Mouse (Mus musculus) neural tube, embryonic 13.5 days (tissue): ENCODE data around the gene Igfbp2. TPM values are rescaled to one million over a fixed set of nuclear protein-coding genes. Genes with fewer than 3 reads are reported as not detected.

Source experiments
- ATAC-seq: fragments of 200-750 bp; cut with Nextera tagmentation; 2 replicates; pipeline ENCODE4 v1.8.0; 2017; ENCODE audit warnings: low read depth, mild to moderate bottlenecking, moderate TSS enrichment, moderate library complexity
- H3K27ac ChIP-seq: fragments of 300-500 bp; sonication (generic); replicated peaks from 2 replicates; pipeline ENCODE4 v1.5.1; 2015; ENCODE audit warnings: moderate library complexity, mild to moderate bottlenecking, inconsistent platforms
- H3K27me3 ChIP-seq: fragments of 300-500 bp; sonication (generic); 2 replicates; pipeline ENCODE4 v1.6.1; 2015; ENCODE audit warnings: mild to moderate bottlenecking, inconsistent platforms
- H3K36me3 ChIP-seq: fragments of 300-500 bp; sonication (generic); 2 replicates; pipeline ENCODE4 v1.6.1; 2015; ENCODE audit warnings: mild to moderate bottlenecking, inconsistent platforms
- H3K4me1 ChIP-seq: fragments of 300-500 bp; sonication (generic); replicated peaks from 2 replicates; pipeline ENCODE4 v1.6.1; 2015; ENCODE audit warnings: inconsistent platforms
- H3K4me2 ChIP-seq: fragments of 300-500 bp; sonication (generic); 2 replicates; pipeline ENCODE4 v1.6.1; 2015; ENCODE audit warnings: inconsistent platforms, mild to moderate bottlenecking, moderate library complexity
- H3K4me3 ChIP-seq: fragments of 300-500 bp; sonication (generic); 2 replicates; pipeline ENCODE4 v1.5.1; 2015; ENCODE audit warnings: mild to moderate bottlenecking, inconsistent platforms
- H3K9ac ChIP-seq: fragments of 300-500 bp; sonication (generic); 2 replicates; pipeline ENCODE4 v1.6.1; 2015; ENCODE audit warnings: moderate library complexity, mild to moderate bottlenecking, inconsistent platforms
- H3K9me3 ChIP-seq: fragments of 300-500 bp; sonication (generic); 2 replicates; pipeline ENCODE4 v1.6.1; 2016; ENCODE audit warnings: inconsistent platforms
- WGBS: fragments of 180-500 bp; shearing (Covaris S2); methylation state at CpG from one replicate; pipeline ENCODE4 v1.1.7; 2015; 5-methylcytosine and 5-hydroxymethylcytosine counted together
- polyA plus RNA-seq: library from polyadenylated mRNA; unstranded; fragments of >200 nt; fragmentation: Nextera tagmentation; extraction: Ambion mirVana; gene quantifications from 2 replicates; pipeline ENCODE4 v1.2.1, GENCODE M21; 2015

Igfbp2 gene
- polyA plus RNA-seq, 1 experiment from 2014 or later, result 391 TPM

DNA sequence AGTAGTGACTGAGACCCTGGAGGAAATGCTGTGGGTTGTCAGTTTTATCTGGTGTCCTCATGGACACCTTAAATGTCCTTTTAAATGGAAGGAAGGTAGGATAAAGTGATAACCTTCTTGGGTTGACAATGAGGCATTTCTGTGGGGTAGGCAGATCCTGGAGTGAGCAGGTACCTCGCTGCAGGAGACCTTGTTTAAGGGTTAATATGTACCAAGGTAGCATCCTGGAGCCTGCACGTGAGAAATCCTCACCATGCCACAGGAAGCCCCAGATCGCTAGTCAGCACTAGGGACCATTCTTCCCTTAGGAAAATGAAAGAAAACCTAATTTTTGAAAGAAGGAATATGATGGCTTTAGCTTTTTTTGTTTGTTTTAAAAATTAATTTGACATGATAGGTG, 51.4 kb downstream of the Igfbp2 start:
- H3K9ac ChIP-seq, result no peak overlapping the region
- H3K4me1 ChIP-seq, result peaks cover 66% of the 10 kb centered on the region
- H3K4me3 ChIP-seq, result no peak overlapping the region
- WGBS, result 13% methylated on average over 3 of the region's 3 CpGs
- no peak for ATAC-seq
- H3K36me3 ChIP-seq, result no peaks in the 10 kb centered on the region
- H3K4me2 ChIP-seq, result peak overlapping the region; percentile 85
- H3K9me3 ChIP-seq, result no peaks in the 10 kb centered on the region
- peaks cover 46% of the 10 kb centered on the region for H3K27me3 ChIP-seq
- peak overlapping the region; percentile 86 for H3K27ac ChIP-seq

DNA sequence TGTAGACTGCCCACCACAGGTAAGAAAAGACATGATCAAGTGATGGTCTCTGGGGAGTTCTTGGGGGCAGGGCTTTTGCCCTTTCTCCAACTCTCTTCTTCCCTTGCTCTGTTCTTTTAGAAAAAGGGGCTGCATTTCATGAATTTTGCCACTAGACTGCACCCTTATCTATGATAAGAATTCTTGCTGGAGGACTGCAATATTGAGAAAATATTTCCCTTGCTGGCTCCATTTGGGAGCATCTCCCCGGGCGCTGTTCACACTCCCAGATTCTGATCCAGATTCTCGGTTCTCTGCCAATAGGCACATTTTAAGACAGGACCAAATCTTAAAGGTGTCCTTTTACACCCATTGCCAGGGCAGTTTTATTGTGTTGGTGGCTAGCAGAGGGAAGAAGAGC, 51.8 kb downstream of the Igfbp2 start:
- no peaks in the 10 kb centered on the region for H3K36me3 ChIP-seq
- no peak for ATAC-seq
- H3K4me1 ChIP-seq, result peaks cover 62% of the 10 kb centered on the region
- no peaks in the 10 kb centered on the region for H3K9me3 ChIP-seq
- H3K4me3 ChIP-seq, result no peak overlapping the region
- H3K27me3 ChIP-seq, result peaks cover 46% of the 10 kb centered on the region
- H3K4me2 ChIP-seq, result peak overlapping the region; percentile 85
- WGBS, result 55% methylated on average over 3 of the region's 3 CpGs
- H3K27ac ChIP-seq, result 0 out of 2 replicates have a peak overlapping the region, but pooled peaks have one; percentile 86
- no peak overlapping the region for H3K9ac ChIP-seq

DNA sequence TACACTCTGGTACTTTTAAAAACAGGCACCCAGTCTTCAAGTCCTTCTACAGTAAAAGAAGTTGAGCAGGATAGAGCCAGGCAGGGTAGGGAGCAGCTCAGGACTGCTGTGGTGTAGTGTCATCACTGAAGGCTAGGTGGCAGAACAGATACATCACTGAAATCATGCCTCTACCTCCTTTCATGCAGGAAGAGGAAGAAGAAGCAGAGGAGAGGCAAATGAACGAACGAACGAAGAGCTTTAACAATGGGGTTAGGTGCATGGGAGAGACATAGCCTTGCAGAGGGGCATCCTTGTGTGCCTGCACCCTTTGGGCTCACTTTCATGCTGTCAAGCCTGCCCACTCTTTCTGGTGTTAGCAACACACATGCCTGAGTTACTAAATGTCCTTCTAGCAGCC, 53.6 kb downstream of the Igfbp2 start:
- Histone ChIP-seq H3K9me3 (no peaks in the 10 kb centered on the region), H3K27ac (no peak overlapping the region), H3K4me1 (peaks cover 47% of the 10 kb centered on the region), H3K9ac (peak overlapping the region; percentile 31; the same call in 1 of the 2 replicates), H3K4me2 (peak overlapping the region; percentile 40), H3K4me3 (no peak overlapping the region), H3K27me3 (peaks cover 41% of the 10 kb centered on the region), H3K36me3 (no peaks in the 10 kb centered on the region)
- 0% methylated on average over 3 of the region's 3 CpGs for WGBS
- no peak for ATAC-seq

DNA sequence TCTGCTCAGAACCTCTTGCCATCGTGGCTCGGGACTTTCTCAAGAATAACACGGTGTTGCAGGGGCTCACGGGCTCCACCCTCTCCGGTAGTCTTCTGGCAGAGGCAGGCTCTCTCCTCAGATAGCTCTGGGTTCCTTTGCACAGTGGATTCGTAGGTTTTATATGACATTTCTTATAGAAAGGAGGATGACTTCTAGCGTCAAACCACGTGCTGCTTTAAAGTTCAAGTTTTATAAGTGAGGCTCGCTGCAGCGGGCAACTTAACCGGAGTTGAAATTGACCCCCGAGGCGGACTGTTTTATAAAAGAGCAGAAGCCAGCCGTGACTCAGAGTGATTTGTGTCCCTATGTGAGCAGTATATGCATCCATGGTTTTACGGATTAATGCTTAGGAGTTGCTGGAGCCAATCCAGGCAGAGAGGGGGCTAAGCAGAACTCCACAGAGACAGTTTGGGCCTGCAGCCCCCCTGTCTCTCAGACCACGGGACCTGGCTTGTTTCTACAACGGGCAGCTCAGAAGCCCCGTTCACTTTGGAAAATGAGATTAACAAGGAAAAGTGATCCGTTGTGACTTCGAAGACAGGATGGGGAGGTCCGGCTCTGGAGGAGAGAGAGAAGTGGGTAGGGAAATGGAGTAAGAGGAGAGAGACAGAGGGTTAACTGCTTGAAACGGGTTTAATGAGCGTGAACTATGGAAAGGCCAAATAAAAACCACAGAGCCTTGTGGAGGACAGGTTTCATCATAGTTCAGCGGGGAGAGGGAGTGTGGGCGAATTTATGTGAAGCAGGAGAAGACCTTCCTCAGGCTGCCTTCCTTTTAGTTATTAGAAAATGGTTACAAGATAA, 54.4 kb downstream of the Igfbp2 start:
- no peak overlapping the region for H3K4me3 ChIP-seq
- H3K9me3 ChIP-seq, result no peaks in the 10 kb centered on the region
- peaks cover 39% of the 10 kb centered on the region for H3K4me1 ChIP-seq
- no peak for ATAC-seq
- no peaks in the 10 kb centered on the region for H3K36me3 ChIP-seq
- WGBS, result 48% methylated on average over 25 of the region's 25 CpGs
- H3K27ac ChIP-seq, result no peak overlapping the region
- peak overlapping the region; percentile 40 for H3K4me2 ChIP-seq
- H3K27me3 ChIP-seq, result peaks cover 33% of the 10 kb centered on the region
- 0 out of 2 replicates have a peak overlapping the region, but pooled peaks have one; percentile 31 for H3K9ac ChIP-seq

DNA sequence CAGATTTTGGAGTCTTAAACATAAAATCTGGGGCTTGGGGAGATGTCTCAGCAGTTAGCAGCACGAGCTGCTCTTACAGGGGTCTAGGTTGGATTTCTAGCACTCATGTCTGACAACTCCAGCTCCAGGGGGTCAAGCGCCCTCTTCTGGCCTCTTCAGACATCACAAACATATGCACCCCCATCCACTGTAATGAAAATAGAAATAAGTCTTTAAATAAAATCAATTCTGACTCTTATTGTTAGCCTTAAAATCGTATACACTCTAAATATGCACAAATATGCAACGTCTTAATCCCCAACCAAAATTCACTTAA, 55.0 kb downstream of the Igfbp2 start:
- Histone ChIP-seq H3K4me1 (peaks cover 33% of the 10 kb centered on the region), H3K36me3 (no peaks in the 10 kb centered on the region), H3K27me3 (peaks cover 27% of the 10 kb centered on the region), H3K4me3 (no peak overlapping the region), H3K27ac (no peak overlapping the region), H3K9me3 (no peaks in the 10 kb centered on the region), H3K4me2 (no peak overlapping the region), H3K9ac (no peak overlapping the region)
- ATAC-seq, result no peak
- whole genome bisulfite sequencing, result 56% methylated on average over 4 of the region's 4 CpGs

DNA sequence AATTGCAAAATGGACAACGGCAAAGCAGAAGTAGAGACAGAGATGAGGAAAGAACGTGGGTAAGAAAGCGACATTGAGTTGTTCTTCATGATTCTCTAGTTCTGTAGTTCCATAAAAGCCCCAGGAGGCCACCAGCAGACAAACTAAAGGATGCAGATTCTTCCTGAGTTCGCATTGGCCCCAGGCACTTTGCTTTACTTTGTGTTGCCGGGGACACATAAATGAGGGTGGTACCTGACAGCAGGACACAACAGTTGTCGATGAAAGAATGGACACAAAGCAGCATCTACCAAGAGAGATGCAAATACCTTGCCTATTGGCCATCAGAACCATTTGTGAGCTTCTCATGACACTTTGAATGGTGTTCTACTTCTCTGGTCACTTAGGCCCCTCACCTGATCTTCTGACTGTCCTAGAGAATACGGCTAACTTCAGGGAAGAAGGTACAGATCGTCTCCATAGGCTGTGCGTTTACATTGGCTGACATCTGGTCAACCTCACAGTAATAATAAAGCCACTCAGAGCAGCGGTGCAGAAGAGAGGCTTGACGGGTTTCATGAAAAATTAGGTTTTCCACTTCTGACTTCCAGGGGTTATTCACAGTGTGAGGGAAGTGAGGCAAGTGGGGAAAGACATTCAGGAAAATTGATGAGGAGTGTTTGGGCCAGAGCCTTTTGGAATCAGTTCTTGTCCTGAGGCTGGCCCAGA, 61.0 kb downstream of the Igfbp2 start:
- no peaks in the 10 kb centered on the region for H3K9me3 ChIP-seq
- WGBS, result 83% methylated on average over 11 of the region's 11 CpGs
- no peak overlapping the region for H3K27ac ChIP-seq
- no peak for ATAC-seq
- no peak overlapping the region for H3K4me3 ChIP-seq
- H3K27me3 ChIP-seq, result no peaks in the 10 kb centered on the region
- no peak overlapping the region for H3K4me2 ChIP-seq
- no peaks in the 10 kb centered on the region for H3K4me1 ChIP-seq
- no peaks in the 10 kb centered on the region for H3K36me3 ChIP-seq
- no peak overlapping the region for H3K9ac ChIP-seq

DNA sequence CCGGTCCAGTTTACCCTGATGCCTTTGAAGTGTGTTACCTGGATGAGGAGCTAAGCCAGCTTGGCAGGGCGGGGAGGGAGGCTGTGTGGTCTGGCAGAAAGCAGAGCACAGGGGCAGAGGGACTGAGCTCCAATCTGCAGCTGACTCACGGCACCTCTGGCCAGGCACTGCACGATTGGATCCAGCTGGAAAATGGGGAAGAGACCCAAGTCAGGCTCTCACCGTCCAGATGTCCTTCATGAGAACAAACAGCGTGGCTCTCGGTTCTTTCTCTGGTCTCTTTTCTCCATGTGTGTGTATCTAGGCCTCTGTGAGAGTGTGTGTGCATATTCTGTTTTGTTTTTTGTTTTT, 61.5 kb downstream of the Igfbp2 start:
- 80% methylated on average over 7 of the region's 7 CpGs for WGBS
- Histone ChIP-seq H3K9ac (no peak overlapping the region), H3K4me2 (no peak overlapping the region), H3K4me3 (no peak overlapping the region), H3K27ac (no peak overlapping the region), H3K4me1 (no peaks in the 10 kb centered on the region), H3K9me3 (no peaks in the 10 kb centered on the region), H3K36me3 (no peaks in the 10 kb centered on the region), H3K27me3 (no peaks in the 10 kb centered on the region)
- ATAC-seq, result no peak

DNA sequence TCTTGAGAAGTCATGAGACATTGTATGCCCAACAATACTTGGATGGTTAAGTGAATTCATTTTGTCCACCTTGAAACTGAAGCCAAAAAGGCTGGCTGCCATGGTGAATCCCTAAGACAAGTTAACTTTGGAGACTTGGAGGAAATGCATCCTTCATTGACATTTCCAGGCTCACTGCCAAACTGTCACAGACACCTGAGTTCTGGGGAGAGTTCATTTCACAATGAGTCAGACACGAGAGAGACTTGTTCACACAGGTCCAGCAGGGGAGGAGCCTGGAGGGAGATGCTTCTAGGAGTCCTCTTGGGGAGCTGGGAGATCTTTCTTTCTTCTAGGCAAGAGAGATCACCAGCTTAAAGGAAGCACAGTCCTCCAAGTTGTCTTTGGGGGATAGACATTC, 63.6 kb downstream of the Igfbp2 start:
- 73% methylated on average over 1 of the region's 1 CpGs for WGBS
- H3K36me3 ChIP-seq, result no peaks in the 10 kb centered on the region
- H3K4me1 ChIP-seq, result no peaks in the 10 kb centered on the region
- H3K27ac ChIP-seq, result no peak overlapping the region
- H3K27me3 ChIP-seq, result no peaks in the 10 kb centered on the region
- no peak overlapping the region for H3K4me2 ChIP-seq
- H3K9ac ChIP-seq, result no peak overlapping the region
- H3K4me3 ChIP-seq, result no peak overlapping the region
- no peak for ATAC-seq
- no peaks in the 10 kb centered on the region for H3K9me3 ChIP-seq

DNA sequence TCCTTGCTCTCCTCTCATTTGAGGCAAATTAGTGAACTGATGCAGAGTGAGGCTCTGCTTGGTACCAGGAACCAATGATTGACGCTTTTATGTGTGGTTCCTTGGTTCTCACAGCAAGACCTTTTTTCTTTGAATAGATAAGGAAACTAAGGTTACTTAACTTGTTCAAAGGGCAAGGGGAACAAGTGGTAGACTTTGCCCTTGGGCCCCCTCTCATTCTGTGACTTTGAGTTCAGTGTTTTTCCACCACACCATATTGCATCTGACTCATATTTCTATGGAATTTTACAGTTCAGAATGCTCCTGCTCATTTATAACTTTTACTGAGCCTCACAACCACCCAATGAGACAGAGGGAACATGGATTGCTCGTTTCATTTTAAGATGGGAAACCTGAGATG, 71.5 kb downstream of the Igfbp2 start:
- Histone ChIP-seq H3K4me2 (no peak overlapping the region), H3K36me3 (no peaks in the 10 kb centered on the region), H3K27ac (no peak overlapping the region), H3K9me3 (no peaks in the 10 kb centered on the region), H3K4me1 (no peaks in the 10 kb centered on the region), H3K4me3 (no peak overlapping the region), H3K9ac (no peak overlapping the region), H3K27me3 (no peaks in the 10 kb centered on the region)
- no peak for ATAC-seq
- 79% methylated on average over 2 of the region's 2 CpGs for WGBS

Other genes with a start within 250 kb of the Igfbp2 start
- gene Smarcal1, start 241.3 kb upstream of the Igfbp2 start, polyA plus RNA-seq, result 23.1 and 24.0 TPM in 2 replicates
- gene Ankar, start 123.9 kb upstream of the Igfbp2 start, polyA plus RNA-seq, result not detected in 2 replicates
- gene Rpl37a, start 113.2 kb upstream of the Igfbp2 start, polyA plus RNA-seq, result 999 and 1,146 TPM in 2 replicates
- 158 and 172 TPM in 2 replicates for gene Igfbp5, start 50.4 kb downstream of the Igfbp2 start, polyA plus RNA-seq
- gene Tnp1, start 191.4 kb downstream of the Igfbp2 start, polyA plus RNA-seq, result not detected in 2 replicates